Mouse (Mus musculus) G1E (cell line): Measurements from ENCODE around the gene March5.

Experiments used
- CTCF ChIP-seq: IDR thresholded peaks from 2 replicates; pipeline ENCODE4 v1.5.1; 2012; ENCODE audit warnings: low read depth, low read length, inconsistent platforms, mixed read lengths
- GATA1 ChIP-seq: IDR thresholded peaks from 2 replicates; pipeline ENCODE4 v1.6.1; 2012; ENCODE audit warnings: borderline replicate concordance, low read length, inconsistent platforms, mixed read lengths
- POLR2AphosphoS5 ChIP-seq: IDR thresholded peaks from 2 replicates; pipeline ENCODE4 v1.6.1; 2012; ENCODE audit warnings: low read depth, low read length, inconsistent platforms; ENCODE audit not compliant: insufficient replicate concordance
- TAL1 ChIP-seq: conservative IDR thresholded peaks from 2 replicates; pipeline ENCODE4 v1.6.1; 2012; ENCODE audit warnings: low read depth, low read length, inconsistent platforms, mixed read lengths

- no peak for TF ChIP-seq TAL1
- no peak for TF ChIP-seq CTCF
- no peak for TF ChIP-seq POLR2AphosphoS5
- no peak for TF ChIP-seq GATA1
Observed at GRCm38 (mm10) chr19:37206641-37207302, 571 bp upstream of the March5 start.
